Mouse (Mus musculus) heart, postnatal 0 days (tissue): ENCODE results near the gene Pik3ap1.

Source experiments
- CTCF ChIP-seq: IDR thresholded peaks from 2 replicates; pipeline ENCODE4 v1.5.1; 2016; ENCODE audit warnings: antibody characterized with exemption, control low read depth, low read depth
- EP300 ChIP-seq: IDR thresholded peaks from 2 replicates; pipeline ENCODE4 v1.6.1; 2016; ENCODE audit warnings: antibody characterized with exemption, low read depth

GRCm38 (mm10) chr19:41266251-41266901 lies 118.5 kb downstream of the Pik3ap1 start:
- TF ChIP-seq CTCF (no peak), EP300 (no peak)
